14 mouse cellular contexts compared by ENCODE assay signal in the genomic region with DNA sequence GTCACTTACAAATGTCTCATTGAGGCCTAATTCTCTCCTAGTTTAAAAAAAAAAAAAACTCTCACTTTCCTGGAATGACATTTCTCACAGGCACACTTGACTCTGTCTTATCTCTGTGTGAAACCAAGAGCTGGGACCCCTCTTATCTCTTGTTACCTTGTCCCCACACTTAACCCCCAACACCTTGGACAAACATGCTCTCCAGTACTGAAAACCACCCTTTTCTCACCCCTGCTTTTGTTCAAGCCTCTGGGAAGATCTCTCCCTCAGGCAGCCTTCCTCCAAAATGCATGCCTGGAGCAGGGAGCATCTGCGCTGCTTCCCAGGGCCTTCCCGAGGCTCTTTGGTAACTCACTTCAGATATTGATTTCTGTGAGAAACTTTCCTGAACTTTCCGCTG.
A peak's percentile ranks its signal among the peaks of the same experiment; 100 is the strongest.
DNase-seq lines count a peak whose midpoint lies in the region; ATAC-seq lines count a peak whose summit lies in the region.
"Had no signal": no experiment of that assay in that cellular context is flagged by ENCODE, and none has a peak within 500 bp of the region (broad histone marks: within the 10 kb centered on the region; RNA-seq: fewer than 3 reads in every experiment).

No protein-coding gene starts in this region.

- peaks cover 35% of the 10 kb centered on the region for H3K4me1 ChIP-seq in heart, embryonic 15.5 days (replicated peaks)
- H3K4me1 ChIP-seq in lung, embryonic 15.5 days = peaks cover 52% of the 10 kb centered on the region
- peaks cover 5% of the 10 kb centered on the region; the same call in 1 of the 2 replicates for H3K4me1 ChIP-seq in intestine, embryonic 15.5 days (replicated peaks)
- peaks cover 16% of the 10 kb centered on the region for H3K4me1 ChIP-seq in stomach, embryonic 16.5 days (ENCODE audit: control insufficient read depth, insufficient read depth, low read length)
- H3K4me1 ChIP-seq in hindbrain, embryonic 11.5 days (replicated peaks; ENCODE audit: control insufficient read depth, insufficient read depth, low read length) = no peaks in the 10 kb centered on the region

- peak overlapping the region; percentile 69 for H3K27ac ChIP-seq in heart, embryonic 15.5 days
- peak overlapping the region; percentile 69 for H3K27ac ChIP-seq in lung, embryonic 15.5 days
- H3K27ac ChIP-seq in intestine, embryonic 15.5 days = peak overlapping the region; percentile 51
- H3K27ac ChIP-seq in stomach, embryonic 16.5 days (ENCODE audit: low read length) = peak overlapping the region; percentile 53
- H3K27ac ChIP-seq in hindbrain, embryonic 11.5 days (ENCODE audit: low read depth, low read length) = no peak overlapping the region
- H3K27ac ChIP-seq: hindbrain, postnatal 0 days had no signal

- no peaks in the 10 kb centered on the region for H3K27me3 ChIP-seq in heart, embryonic 15.5 days
- no peaks in the 10 kb centered on the region for H3K27me3 ChIP-seq in lung, embryonic 15.5 days
- no peaks in the 10 kb centered on the region for H3K27me3 ChIP-seq in intestine, embryonic 15.5 days (replicated peaks)
- H3K27me3 ChIP-seq in stomach, embryonic 16.5 days (ENCODE audit: control insufficient read depth, insufficient read depth, low read length) = no peaks in the 10 kb centered on the region
- no peaks in the 10 kb centered on the region for H3K27me3 ChIP-seq in hindbrain, embryonic 11.5 days (ENCODE audit: control insufficient read depth, insufficient read depth, low read length)
- H3K27me3 ChIP-seq: CH12.LX, Patski had no signal

- ATAC-seq in heart, embryonic 15.5 days (replicated peaks; ENCODE audit: insufficient number of reproducible peaks, insufficient read depth, low FRiP score, low read depth) = no peak
- ATAC-seq in lung, embryonic 15.5 days (ENCODE audit: borderline replicate concordance, extremely low read depth, low FRiP score, low TSS enrichment) = no peak
- peak; percentile 69 for ATAC-seq in intestine, embryonic 15.5 days
- ATAC-seq in stomach, embryonic 16.5 days (ENCODE audit: insufficient read depth, low FRiP score) = peak; percentile 24; the same call in 1 of the 2 replicates
- ATAC-seq in hindbrain, embryonic 11.5 days (ENCODE audit: low FRiP score) = no peak
- ATAC-seq: forebrain, postnatal 0 days had no signal

- no peak for DNase-seq in heart, postnatal 25 days (ENCODE audit: low spot score)
- DNase-seq in lung, postnatal 14 days = no peak
- DNase-seq in hindbrain, embryonic 11.5 days (ENCODE audit: low spot score) = no peak
- no peak for DNase-seq in right cerebral cortex, adult 2 months (ENCODE audit: low spot score in 2 of 2)
- DNase-seq: forebrain, postnatal 0 days; right cerebral cortex, postnatal 4 days had no signal

- WGBS in heart, embryonic 15.5 days = 43% methylated on average over 3 of the region's 3 CpGs
- 39% methylated on average over 3 of the region's 3 CpGs for WGBS in lung, embryonic 15.5 days
- WGBS in intestine, embryonic 15.5 days = 30% methylated on average over 3 of the region's 3 CpGs
- WGBS in stomach, embryonic 16.5 days = 38% methylated on average over 3 of the region's 3 CpGs
- WGBS in hindbrain, embryonic 11.5 days = 88% methylated on average over 3 of the region's 3 CpGs

- intact Hi-C loops in heart, postnatal 25 days (cut with DNase I) = loop anchor here (5.0 kb wide), 1 partner anchor 84 kb away; no protein-coding TSS in a partner anchor

- H3K36me3 ChIP-seq in heart, embryonic 15.5 days = no peaks in the 10 kb centered on the region
- no peaks in the 10 kb centered on the region for H3K36me3 ChIP-seq in lung, embryonic 15.5 days
- no peaks in the 10 kb centered on the region for H3K36me3 ChIP-seq in intestine, embryonic 15.5 days
- no peaks in the 10 kb centered on the region for H3K36me3 ChIP-seq in stomach, embryonic 16.5 days (ENCODE audit: control insufficient read depth, insufficient read depth, low read length)
- no peaks in the 10 kb centered on the region for H3K36me3 ChIP-seq in hindbrain, embryonic 11.5 days (ENCODE audit: control insufficient read depth, insufficient read depth, low read length)

- no peak overlapping the region for H3K9ac ChIP-seq in heart, embryonic 15.5 days
- H3K9ac ChIP-seq in lung, embryonic 15.5 days = no peak overlapping the region
- H3K9ac ChIP-seq in intestine, embryonic 15.5 days = no peak overlapping the region
- H3K9ac ChIP-seq in stomach, embryonic 16.5 days (ENCODE audit: low read length) = no peak overlapping the region
- H3K9ac ChIP-seq in hindbrain, embryonic 11.5 days (ENCODE audit: low read depth, low read length) = no peak overlapping the region
- H3K9ac ChIP-seq: forebrain, postnatal 0 days had no signal

- H3K9me3 ChIP-seq in heart, embryonic 15.5 days (replicated peaks) = no peaks in the 10 kb centered on the region
- H3K9me3 ChIP-seq in lung, embryonic 15.5 days = no peaks in the 10 kb centered on the region
- no peaks in the 10 kb centered on the region for H3K9me3 ChIP-seq in intestine, embryonic 15.5 days
- no peaks in the 10 kb centered on the region for H3K9me3 ChIP-seq in stomach, embryonic 16.5 days (replicated peaks; ENCODE audit: control insufficient read depth, low read length)
- no peaks in the 10 kb centered on the region for H3K9me3 ChIP-seq in hindbrain, embryonic 11.5 days (ENCODE audit: control insufficient read depth, low read length)

- H3K4me2 ChIP-seq in heart, embryonic 15.5 days = no peak overlapping the region
- H3K4me2 ChIP-seq in lung, embryonic 15.5 days = no peak overlapping the region
- H3K4me2 ChIP-seq in intestine, embryonic 15.5 days (replicated peaks) = no peak overlapping the region
- no peak overlapping the region for H3K4me2 ChIP-seq in stomach, embryonic 16.5 days (ENCODE audit: low read depth, low read length)
- no peak overlapping the region for H3K4me2 ChIP-seq in hindbrain, embryonic 11.5 days (replicated peaks; ENCODE audit: low read depth, low read length)

- no peak overlapping the region for H3K4me3 ChIP-seq in heart, embryonic 15.5 days
- H3K4me3 ChIP-seq in lung, embryonic 15.5 days = no peak overlapping the region
- no peak overlapping the region for H3K4me3 ChIP-seq in intestine, embryonic 15.5 days (replicated peaks)
- H3K4me3 ChIP-seq in stomach, embryonic 16.5 days (replicated peaks; ENCODE audit: low read length) = no peak overlapping the region
- no peak overlapping the region for H3K4me3 ChIP-seq in hindbrain, embryonic 11.5 days (ENCODE audit: low read depth, low read length)
- H3K4me3 ChIP-seq: erythroblast, embryonic 14.5 days had no signal

Comparison
In these comparisons a context has a peak if more than half of its experiments do, and no peak if none do; other contexts are left out.
1. ATAC-seq: peak in intestine, embryonic 15.5 days (single experiment) and stomach, embryonic 16.5 days (single experiment); none in heart, embryonic 15.5 days (single experiment), lung, embryonic 15.5 days (single experiment) and hindbrain, embryonic 11.5 days (single experiment).